Mouse (Mus musculus) kidney, embryonic 15.5 days (tissue): ENCODE measurements around the gene Os9. TPM values are rescaled to one million over a fixed set of nuclear protein-coding genes. Genes with fewer than 3 reads are reported as not detected.
"Not testable (repeated sequence)": the region's sequence is repeated elsewhere in the genome, so short reads cannot be mapped to it uniquely, and the experiment has no call there.

Experiments
- ATAC-seq: fragments of 200-750 bp; cut with Nextera tagmentation; replicated peaks from 2 replicates; pipeline ENCODE4 v1.8.0; 2017; ENCODE audit warnings: moderate TSS enrichment; ENCODE audit not compliant: low FRiP score
- H3K27ac ChIP-seq: fragments of 300-500 bp; sonication (generic); 2 replicates; pipeline ENCODE4 v1.5.1; 2015; ENCODE audit warnings: mild to moderate bottlenecking, inconsistent platforms
- H3K27me3 ChIP-seq: fragments of 300-500 bp; sonication (generic); 2 replicates; pipeline ENCODE4 v1.6.1; 2015; ENCODE audit warnings: inconsistent platforms
- H3K36me3 ChIP-seq: fragments of 300-500 bp; sonication (generic); 2 replicates; pipeline ENCODE4 v1.6.1; 2015; ENCODE audit warnings: inconsistent platforms
- H3K4me1 ChIP-seq: fragments of 300-500 bp; sonication (generic); 2 replicates; pipeline ENCODE4 v1.6.1; 2015; ENCODE audit warnings: inconsistent platforms
- H3K4me2 ChIP-seq: fragments of 300-500 bp; sonication (generic); 2 replicates; pipeline ENCODE4 v1.6.1; 2015; ENCODE audit warnings: moderate library complexity, mild to moderate bottlenecking, inconsistent platforms
- H3K4me3 ChIP-seq: fragments of 300-500 bp; sonication (generic); replicated peaks from 2 replicates; pipeline ENCODE4 v1.5.1; 2015; ENCODE audit warnings: mild to moderate bottlenecking, inconsistent platforms
- H3K9ac ChIP-seq: fragments of 300-500 bp; sonication (generic); 2 replicates; pipeline ENCODE4 v1.6.1; 2015; ENCODE audit warnings: mild to moderate bottlenecking, inconsistent platforms
- H3K9me3 ChIP-seq: fragments of 300-500 bp; sonication (generic); replicated peaks from 2 replicates; pipeline ENCODE4 v1.6.1; 2016; ENCODE audit warnings: inconsistent platforms
- WGBS: fragments of 180-500 bp; shearing (Covaris S2); methylation state at CpG from one replicate; pipeline ENCODE4 v1.1.7; 2015; ENCODE audit warnings: mixed read lengths; 5-methylcytosine and 5-hydroxymethylcytosine counted together
- polyA plus RNA-seq: library from polyadenylated mRNA; unstranded; fragments of >200 nt; fragmentation: Nextera tagmentation; extraction: Ambion mirVana; gene quantifications from 2 replicates; pipeline ENCODE4 v1.2.1, GENCODE M21; 2015

Os9 gene
- polyA plus RNA-seq, 1 experiment from 2014 or later = 94.0 TPM

DNA sequence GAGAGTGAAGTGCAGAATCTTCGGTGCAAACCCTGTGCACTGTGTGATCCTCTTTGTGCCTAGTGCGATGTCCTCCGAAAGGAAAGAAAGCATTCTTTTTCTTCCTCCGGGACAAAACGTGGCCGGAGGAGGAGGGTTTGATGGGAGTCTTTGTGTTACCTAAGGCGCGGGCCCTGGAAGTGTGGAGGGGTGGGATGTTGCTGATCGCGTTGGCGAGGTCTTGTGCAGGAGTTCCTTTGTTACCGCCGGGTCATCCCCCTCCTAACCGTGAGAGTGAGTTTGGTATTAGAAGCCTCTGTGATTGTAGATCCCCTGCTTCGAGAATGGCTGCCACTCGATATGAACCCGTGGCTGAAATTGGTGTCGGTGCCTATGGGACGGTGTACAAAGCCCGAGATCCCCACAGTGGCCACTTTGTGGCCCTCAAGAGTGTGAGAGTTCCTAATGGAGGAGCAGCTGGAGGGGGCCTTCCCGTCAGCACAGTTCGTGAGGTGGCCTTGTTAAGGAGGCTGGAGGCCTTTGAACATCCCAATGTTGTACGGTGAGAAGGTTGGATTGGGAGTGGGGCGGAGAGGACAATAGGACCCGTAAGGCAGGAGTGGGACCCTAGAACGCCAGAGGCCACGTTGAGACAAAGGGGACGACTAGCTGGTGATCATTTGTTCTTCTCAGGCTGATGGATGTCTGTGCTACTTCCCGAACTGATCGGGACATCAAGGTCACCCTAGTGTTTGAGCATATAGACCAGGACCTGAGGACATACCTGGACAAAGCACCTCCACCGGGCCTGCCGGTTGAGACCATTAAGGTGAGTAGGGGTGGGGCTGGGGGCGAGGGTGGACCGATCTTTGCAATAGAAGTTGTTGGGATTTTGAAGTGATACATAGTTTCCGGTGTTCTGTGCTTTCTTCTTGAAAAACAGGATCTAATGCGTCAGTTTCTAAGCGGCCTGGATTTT is 56.7 kb downstream of the Os9 start:
- Histone ChIP-seq H3K4me2 (peak overlapping the region; percentile 77), H3K9me3 (no peaks in the 10 kb centered on the region), H3K4me3 (peak overlapping the region; percentile 89), H3K4me1 (peaks cover 53% of the 10 kb centered on the region), H3K27ac (peak overlapping the region; percentile 88), H3K9ac (peak overlapping the region; percentile 96), H3K27me3 (peaks cover 23% of the 10 kb centered on the region), H3K36me3 (peaks cover 44% of the 10 kb centered on the region)
- no peak for ATAC-seq
- 11% methylated on average over 37 of the region's 37 CpGs for WGBS

DNA sequence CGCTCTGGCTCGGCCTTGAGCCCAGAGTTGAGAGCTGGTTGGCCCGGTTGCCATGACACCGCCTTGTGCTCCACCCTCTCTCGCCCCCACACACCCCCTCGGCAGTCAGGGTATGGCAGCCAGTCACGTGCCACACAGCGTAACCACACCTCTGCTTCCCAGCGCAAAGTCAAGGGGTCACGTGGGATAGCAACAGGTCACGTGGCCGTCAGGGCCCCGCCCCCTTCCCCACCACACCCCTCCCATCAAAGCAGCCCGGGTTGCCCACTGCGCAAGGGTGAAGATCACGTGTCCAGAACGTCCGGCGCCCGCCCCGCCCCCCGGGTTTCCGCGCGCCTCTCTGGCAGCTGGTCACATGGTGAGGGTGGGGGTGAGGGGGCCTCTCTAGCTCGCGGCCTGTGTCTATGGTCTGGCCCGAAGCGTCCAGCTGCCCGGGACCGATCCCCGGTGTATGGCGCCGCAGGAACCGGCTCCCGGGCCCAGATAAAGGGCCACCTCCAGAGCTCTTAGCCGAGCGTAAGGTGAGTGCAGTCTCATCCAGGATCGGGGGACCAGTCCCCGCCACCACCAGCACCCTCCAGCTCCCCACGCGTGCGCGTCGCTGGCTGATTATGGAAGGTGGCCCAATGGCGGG is 57.6 kb downstream of the Os9 start, which contains the start of gene Cdk4:
Gene Cdk4, plus strand, starts transcription at position 296 of the 634 bp plus-strand sequence.
- H3K27me3 ChIP-seq = peaks cover 26% of the 10 kb centered on the region
- ATAC-seq = peak; percentile 92
- under 1% methylated on average over 46 of the region's 46 CpGs for WGBS
- H3K4me1 ChIP-seq = peaks cover 53% of the 10 kb centered on the region
- H3K27ac ChIP-seq = peak within 1 kb of the TSS; percentile 88
- peak within 1 kb of the TSS; percentile 77 for H3K4me2 ChIP-seq
- peaks cover 39% of the 10 kb centered on the region for H3K36me3 ChIP-seq
- H3K4me3 ChIP-seq = peak within 1 kb of the TSS; percentile 89
- H3K9ac ChIP-seq = peak within 1 kb of the TSS; percentile 96
- H3K9me3 ChIP-seq = no peaks in the 10 kb centered on the region

DNA sequence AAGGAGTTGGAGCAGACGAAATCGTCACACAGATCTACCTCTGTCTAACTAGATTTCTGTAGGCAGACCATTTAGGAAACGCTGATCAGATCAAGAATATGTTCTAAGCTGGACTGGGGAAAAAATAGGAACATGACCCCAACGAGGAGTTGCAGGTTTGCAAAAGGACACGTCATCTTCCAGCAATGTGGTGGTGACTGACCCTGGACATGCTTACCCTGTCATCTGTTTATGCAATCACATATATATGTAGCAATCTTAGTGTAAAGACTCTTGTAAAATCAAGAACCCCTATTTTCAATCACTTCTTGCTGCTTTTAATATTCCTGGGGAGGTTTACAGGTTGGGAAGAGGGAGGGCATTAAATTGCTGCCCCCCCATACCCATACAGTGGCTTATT is 58.4 kb downstream of the Os9 start:
- Histone ChIP-seq H3K4me2 (no peak overlapping the region), H3K9me3 (no peaks in the 10 kb centered on the region), H3K4me3 (no peak overlapping the region), H3K36me3 (peaks cover 33% of the 10 kb centered on the region), H3K27me3 (peaks cover 27% of the 10 kb centered on the region), H3K9ac (no peak overlapping the region), H3K27ac (0 out of 2 replicates have a peak overlapping the region, but pooled peaks have one; percentile 23), H3K4me1 (peaks cover 52% of the 10 kb centered on the region)
- ATAC-seq = no peak
- WGBS = 76% methylated on average over 5 of the region's 5 CpGs

DNA sequence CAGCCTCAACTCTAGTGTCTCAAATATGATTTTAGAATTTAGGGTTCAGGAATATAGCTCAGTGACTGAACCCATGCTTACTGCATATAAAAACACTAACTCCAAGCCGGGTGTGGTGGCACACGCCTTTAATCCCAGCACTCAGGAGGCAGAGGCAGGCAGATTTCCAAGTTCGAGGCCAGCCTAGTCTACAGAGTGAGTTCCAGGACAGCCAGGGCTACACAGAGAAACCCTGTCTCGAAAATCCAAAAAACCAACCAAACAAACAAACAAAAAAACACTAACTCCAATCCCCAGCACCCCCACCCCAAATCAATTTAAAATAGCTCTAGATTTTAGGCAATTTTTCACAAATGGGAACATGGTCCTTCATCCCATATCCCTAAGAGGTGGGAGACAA is 58.8 kb downstream of the Os9 start:
- not testable (repeated sequence) for H3K9me3 ChIP-seq, H3K4me2 ChIP-seq, ATAC-seq, H3K9ac ChIP-seq, H3K4me3 ChIP-seq, H3K27ac ChIP-seq
- WGBS = 88% methylated on average over 4 of the region's 4 CpGs
- H3K27me3 ChIP-seq = peaks cover 27% of the 10 kb centered on the region
- peaks cover 33% of the 10 kb centered on the region for H3K36me3 ChIP-seq
- H3K4me1 ChIP-seq = peaks cover 52% of the 10 kb centered on the region

DNA sequence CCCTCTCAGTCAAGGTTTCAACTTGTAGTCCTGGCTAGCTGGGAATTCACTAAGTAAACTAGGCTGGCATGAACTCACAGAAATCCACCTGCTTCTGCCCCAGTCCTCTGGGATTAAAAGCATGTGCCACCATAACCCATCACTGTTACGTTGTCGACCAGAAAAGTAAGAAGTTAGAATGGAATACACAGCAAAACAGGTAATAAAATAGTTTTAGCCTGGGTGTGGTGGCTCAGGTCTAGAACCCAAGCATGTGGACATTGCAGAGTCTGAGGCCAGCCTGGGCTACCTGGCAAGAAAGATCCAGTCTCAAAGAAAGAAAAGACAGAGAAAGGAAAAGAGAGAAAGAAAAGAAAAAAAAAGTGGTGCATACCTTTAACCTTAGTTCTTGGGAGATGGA is 59.4 kb downstream of the Os9 start:
- Histone ChIP-seq H3K4me1 (peaks cover 52% of the 10 kb centered on the region), H3K9me3 (no peaks in the 10 kb centered on the region), H3K27me3 (peaks cover 27% of the 10 kb centered on the region), H3K27ac (no peak overlapping the region), H3K4me2 (no peak overlapping the region), H3K9ac (no peak overlapping the region), H3K36me3 (peaks cover 33% of the 10 kb centered on the region), H3K4me3 (no peak overlapping the region)
- ATAC-seq = no peak
- 74% methylated on average over 2 of the region's 2 CpGs for WGBS

DNA sequence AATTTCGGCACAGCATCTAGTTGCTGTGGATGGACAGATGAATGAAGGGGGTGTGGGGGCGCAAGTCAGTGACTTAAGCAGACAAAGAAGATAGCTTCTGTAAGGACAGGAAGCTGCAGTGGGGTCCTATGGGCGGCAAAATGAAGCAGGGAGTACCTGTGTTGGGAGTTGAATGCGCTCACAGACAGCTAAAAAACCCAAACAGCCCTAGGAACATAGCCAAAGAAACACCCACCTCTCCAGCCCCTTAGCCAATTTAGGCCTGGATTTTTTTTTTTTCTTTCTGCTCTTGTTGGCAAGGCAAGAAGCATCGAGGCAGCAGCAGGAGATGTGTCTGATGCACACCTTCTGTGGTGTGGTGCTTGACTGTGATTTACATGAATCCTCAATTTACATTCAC is 59.8 kb downstream of the Os9 start:
- H3K4me2 ChIP-seq = peak overlapping the region; percentile 96; the same call in 1 of the 2 replicates
- H3K27ac ChIP-seq = 0 out of 2 replicates have a peak overlapping the region, but pooled peaks have one; percentile 58
- H3K27me3 ChIP-seq = peaks cover 27% of the 10 kb centered on the region
- H3K36me3 ChIP-seq = peaks cover 33% of the 10 kb centered on the region
- 43% methylated on average over 5 of the region's 5 CpGs for WGBS
- H3K4me1 ChIP-seq = peaks cover 52% of the 10 kb centered on the region
- no peaks in the 10 kb centered on the region for H3K9me3 ChIP-seq
- H3K9ac ChIP-seq = no peak overlapping the region
- peak overlapping the region; percentile 85 for H3K4me3 ChIP-seq
- ATAC-seq = no peak

DNA sequence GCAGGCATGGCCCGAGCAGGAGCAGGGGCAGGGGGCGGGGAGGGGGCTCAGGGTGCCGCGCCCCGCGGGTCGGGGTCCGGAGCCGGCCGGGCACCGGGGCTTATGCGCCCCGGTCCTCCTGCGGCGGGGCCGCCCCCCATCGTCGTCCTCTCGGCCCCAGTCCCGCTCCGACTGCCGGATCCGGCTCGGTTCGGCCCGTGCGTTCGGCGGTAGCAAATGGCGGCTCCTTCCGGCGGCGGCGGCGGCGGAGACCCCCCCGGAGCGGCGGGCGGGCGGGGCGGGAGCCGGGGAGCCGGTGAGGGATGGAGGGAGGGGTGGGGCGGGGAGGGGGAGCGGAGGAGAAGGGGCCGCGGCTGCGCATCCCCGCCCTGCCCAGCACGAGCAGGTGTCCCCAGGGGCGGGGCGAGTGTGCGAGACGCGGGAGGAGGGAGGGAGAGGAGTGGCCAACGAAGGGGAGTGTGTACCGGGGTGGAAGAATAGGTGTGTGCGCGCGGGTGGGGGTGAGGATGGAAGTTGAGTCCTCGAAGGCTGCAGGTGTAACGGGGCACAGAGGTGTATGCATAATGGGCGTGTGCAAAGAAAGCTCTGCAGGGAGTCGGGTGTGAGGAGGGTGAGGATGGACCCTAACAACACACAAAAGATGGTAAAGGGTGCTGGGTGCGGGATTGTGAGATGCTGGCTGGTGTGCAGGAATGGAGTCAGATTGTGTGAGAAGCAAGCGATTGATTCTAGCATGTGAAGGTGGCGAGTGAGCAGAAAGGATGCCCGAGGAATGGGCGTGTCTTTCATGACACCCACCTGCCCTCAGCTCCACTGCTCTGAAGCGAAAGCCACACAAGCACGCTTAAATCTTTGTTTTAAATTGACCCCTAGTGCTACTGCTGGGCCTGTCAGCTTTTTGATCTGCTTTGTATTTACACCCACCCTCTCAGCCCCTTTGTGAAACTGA is 60.7 kb downstream of the Os9 start, which contains the start of gene March9:
Gene March9, minus strand, starts transcription at position 217 of the 949 bp plus-strand sequence.
- H3K9ac ChIP-seq = peak within 1 kb of the TSS; percentile 73
- ATAC-seq = peak; percentile 30; the same call in 1 of the 2 replicates

DNA sequence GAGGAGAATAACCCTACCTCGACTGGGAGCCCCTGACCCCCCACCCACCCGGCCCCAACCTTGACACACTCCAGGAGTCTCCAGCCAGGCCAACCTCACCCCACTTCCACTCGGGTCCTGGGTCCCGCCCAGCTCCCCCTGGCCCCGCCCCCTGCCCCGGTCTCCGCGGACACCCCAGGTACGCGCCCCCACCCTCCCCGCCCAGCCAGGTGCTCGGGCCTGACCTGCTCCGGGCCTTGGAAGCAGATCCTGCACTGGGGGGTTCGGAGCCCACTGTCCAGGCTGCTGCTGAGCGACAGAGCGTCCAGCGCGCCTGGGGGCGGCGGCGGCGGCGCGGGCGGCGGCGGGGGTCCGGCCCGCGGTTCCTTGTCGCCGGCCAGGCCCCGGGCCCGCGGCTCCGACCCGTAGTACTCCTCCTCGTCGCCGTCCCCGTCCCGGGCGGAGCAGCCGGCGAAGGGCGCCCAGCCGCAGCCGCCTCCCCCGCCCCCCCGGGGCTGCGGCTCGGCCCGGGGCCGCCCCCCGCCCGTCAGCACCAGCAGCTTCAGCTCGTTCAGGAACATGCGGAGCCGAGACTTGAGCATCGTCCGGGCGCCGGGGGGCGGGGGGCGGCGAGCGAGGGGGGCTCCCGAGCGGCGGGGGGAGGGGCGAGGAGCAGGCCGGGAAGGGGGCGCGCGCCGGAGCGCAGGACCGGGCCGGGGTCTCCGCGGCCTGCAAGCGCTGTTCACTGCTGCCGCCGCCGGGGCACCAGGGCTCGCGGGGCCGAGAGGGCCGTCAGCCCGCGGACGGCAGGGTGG is 61.6 kb downstream of the Os9 start:
- Histone ChIP-seq H3K4me1 (peaks cover 36% of the 10 kb centered on the region), H3K9ac (peak overlapping the region; percentile 73), H3K36me3 (peaks cover 25% of the 10 kb centered on the region), H3K9me3 (no peaks in the 10 kb centered on the region), H3K27me3 (peaks cover 27% of the 10 kb centered on the region), H3K4me2 (peak overlapping the region; percentile 96), H3K4me3 (peak overlapping the region; percentile 85), H3K27ac (peak overlapping the region; percentile 58)
- no peak for ATAC-seq
- WGBS = under 1% methylated on average over 34 of the region's 92 CpGs

More for the DNA sequence above, 60.7 kb downstream of the Os9 start, which contains the start of gene March9:
- Histone ChIP-seq H3K27ac (peak within 1 kb of the TSS; percentile 58), H3K4me1 (peaks cover 45% of the 10 kb centered on the region), H3K27me3 (peaks cover 27% of the 10 kb centered on the region), H3K4me3 (peak within 1 kb of the TSS; percentile 85), H3K4me2 (peak within 1 kb of the TSS; percentile 96), H3K9me3 (no peaks in the 10 kb centered on the region), H3K36me3 (peaks cover 32% of the 10 kb centered on the region)
- WGBS = 2% methylated on average over 56 of the region's 72 CpGs

DNA sequence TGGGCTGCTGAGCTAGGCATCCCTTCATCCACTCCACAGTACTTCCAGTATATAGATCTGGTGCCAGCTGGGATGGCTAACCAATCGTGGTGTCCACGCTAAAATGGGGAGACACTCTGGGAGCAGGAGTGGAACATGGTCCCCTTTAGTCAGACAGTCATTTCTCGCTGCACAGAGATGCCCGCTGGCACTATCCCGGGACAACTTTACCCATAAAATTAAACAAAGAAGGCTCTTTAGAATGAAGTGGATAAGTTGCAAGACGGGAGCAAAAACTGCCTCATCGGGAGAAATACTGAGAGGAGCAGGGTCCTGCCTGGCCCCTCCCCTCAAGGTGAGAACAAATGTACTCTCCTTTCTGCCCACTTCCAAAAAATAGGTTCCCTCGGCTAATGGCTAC is 62.2 kb downstream of the Os9 start:
- Histone ChIP-seq H3K9ac (peak overlapping the region; percentile 73), H3K4me3 (peak overlapping the region; percentile 85), H3K9me3 (no peaks in the 10 kb centered on the region), H3K27me3 (peaks cover 27% of the 10 kb centered on the region), H3K27ac (no peak overlapping the region), H3K36me3 (peaks cover 25% of the 10 kb centered on the region), H3K4me2 (peak overlapping the region; percentile 96), H3K4me1 (peaks cover 36% of the 10 kb centered on the region)
- WGBS = 6% methylated on average over 8 of the region's 8 CpGs
- no peak for ATAC-seq

DNA sequence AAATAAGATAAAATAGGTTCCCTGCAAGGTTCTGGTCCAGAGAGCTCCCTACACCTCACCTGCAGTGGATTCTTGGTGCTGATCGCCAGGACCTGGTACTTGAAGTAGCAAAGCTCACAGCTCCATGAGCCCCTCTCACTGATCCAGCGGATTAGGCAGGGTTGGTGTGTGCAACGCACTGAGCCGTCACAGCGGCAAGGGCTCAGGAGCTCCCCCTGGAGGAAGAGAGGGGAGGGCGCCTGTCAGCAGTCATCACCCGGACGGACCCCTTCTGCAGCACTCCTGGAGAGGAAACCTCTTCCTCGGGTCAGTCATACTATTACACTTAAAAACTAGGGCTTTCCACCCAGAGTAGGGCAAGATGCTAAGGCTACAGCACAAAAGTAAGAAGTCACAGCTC is 62.8 kb downstream of the Os9 start:
- H3K4me3 ChIP-seq = peak overlapping the region; percentile 85
- H3K27ac ChIP-seq = no peak overlapping the region
- H3K27me3 ChIP-seq = peaks cover 27% of the 10 kb centered on the region
- H3K4me2 ChIP-seq = peak overlapping the region; percentile 96
- 0 out of 2 replicates have a peak, but pooled peaks have one; percentile 18 for ATAC-seq
- WGBS = 1% methylated on average over 9 of the region's 9 CpGs
- no peaks in the 10 kb centered on the region for H3K9me3 ChIP-seq
- H3K4me1 ChIP-seq = peaks cover 36% of the 10 kb centered on the region
- peaks cover 25% of the 10 kb centered on the region for H3K36me3 ChIP-seq
- 0 out of 2 replicates have a peak overlapping the region, but pooled peaks have one; percentile 0 for H3K9ac ChIP-seq
